Mouse (Mus musculus) heart, embryonic 14.5 days (tissue): ENCODE measurements around the gene Gmeb2. TPM values are rescaled to one million over a fixed set of nuclear protein-coding genes. Genes with fewer than 3 reads are reported as not detected.

Experiments used
- ATAC-seq: fragments of 200-750 bp; cut with Nextera tagmentation; 2 replicates; pipeline ENCODE4 v1.8.0; 2017; ENCODE audit warnings: low read depth, moderate TSS enrichment; ENCODE audit not compliant: insufficient number of reproducible peaks, insufficient read depth, low FRiP score
- H3K27ac ChIP-seq, 2 experiments: fragments of 200-500 bp in 1 of 2; fragments of 300-500 bp in 1 of 2; sonication (generic) in 1 of 2; replicated peaks in 1 of 2; 2 replicates each; pipeline ENCODE4 v1.5.1; 2012 to 2014; ENCODE audit warnings: low read depth in 2 of 2, low read length in 2 of 2, control low read depth in 1 of 2, mild to moderate bottlenecking in 1 of 2, mixed read lengths in 1 of 2; ENCODE audit not compliant: control insufficient read depth in 1 of 2, insufficient read depth in 1 of 2
- H3K27me3 ChIP-seq: fragments of 300-500 bp; sonication (generic); 2 replicates; pipeline ENCODE4 v1.6.1; 2014; ENCODE audit warnings: mild to moderate bottlenecking, low read length, control low read depth; ENCODE audit not compliant: control insufficient read depth, insufficient read depth
- H3K36me3 ChIP-seq: fragments of 300-500 bp; sonication (generic); 2 replicates; pipeline ENCODE4 v1.6.1; 2014; ENCODE audit warnings: mild to moderate bottlenecking, control low read depth, low read length, mixed read lengths; ENCODE audit not compliant: control insufficient read depth, insufficient read depth
- H3K4me1 ChIP-seq, 2 experiments: fragments of 200-500 bp in 1 of 2; fragments of 300-500 bp in 1 of 2; sonication (generic) in 1 of 2; 2 replicates each; pipeline ENCODE4 v1.6.1; 2012 to 2014; ENCODE audit warnings: low read length in 2 of 2, control low read depth in 1 of 2, mixed read lengths in 1 of 2; ENCODE audit not compliant: control insufficient read depth in 2 of 2, insufficient read depth in 2 of 2
- H3K4me2 ChIP-seq: fragments of 300-500 bp; sonication (generic); 2 replicates; pipeline ENCODE4 v1.6.1; 2014; ENCODE audit warnings: mild to moderate bottlenecking, low read length
- H3K4me3 ChIP-seq, 2 experiments: fragments of 200-500 bp in 1 of 2; fragments of 300-500 bp in 1 of 2; sonication (generic) in 1 of 2; 2 replicates each; pipeline ENCODE4 v1.5.1; 2012 to 2014; ENCODE audit warnings: low read length in 2 of 2, mild to moderate bottlenecking in 2 of 2, control low read depth in 1 of 2, low read depth in 1 of 2, moderate library complexity in 1 of 2; ENCODE audit not compliant: control insufficient read depth in 1 of 2, insufficient read depth in 1 of 2
- H3K9ac ChIP-seq: fragments of 300-500 bp; sonication (generic); 2 replicates; pipeline ENCODE4 v1.6.1; 2014; ENCODE audit warnings: mild to moderate bottlenecking, low read length
- H3K9me3 ChIP-seq: fragments of 300-500 bp; sonication (generic); 2 replicates; pipeline ENCODE4 v1.6.1; 2016; ENCODE audit warnings: low read length, control low read depth; ENCODE audit not compliant: control insufficient read depth
- WGBS: fragments of 180-500 bp; shearing (Covaris S2); extraction: QIAGEN DNeasy Blood & Tissue Kit; methylation state at CpG from one replicate; pipeline ENCODE4 v1.1.7; 2014; 5-methylcytosine and 5-hydroxymethylcytosine counted together
- polyA plus RNA-seq: library from polyadenylated mRNA; unstranded; fragments of >200 nt; fragmentation: Nextera tagmentation; extraction: Ambion mirVana; gene quantifications from 2 replicates; pipeline ENCODE4 v1.2.1, GENCODE M21; 2014

Gmeb2 gene
- polyA plus RNA-seq, 1 experiment from 2014 or later, result 9.1 TPM

- H3K4me1 ChIP-seq, result peaks cover 0 to 4% of the 10 kb centered on the region in 2 experiments; a peak in 1 of 4 replicates
- no peak for ATAC-seq
- 29% methylated on average over 11 of the region's 11 CpGs for WGBS
- no peak overlapping the region for H3K27ac ChIP-seq
- no peak overlapping the region for H3K4me3 ChIP-seq
- no peak overlapping the region for H3K9ac ChIP-seq
- H3K4me2 ChIP-seq, result no peak overlapping the region
- peaks cover 4% of the 10 kb centered on the region; the same call in 1 of the 2 replicates for H3K36me3 ChIP-seq
- H3K9me3 ChIP-seq, result no peaks in the 10 kb centered on the region
- H3K27me3 ChIP-seq, result no peaks in the 10 kb centered on the region
These were observed 44.0 kb downstream of the Gmeb2 start for GRCm38 (mm10) chr2:181243706-181244394.

GRCm38 (mm10) chr2:181242314-181242665, 45.5 kb downstream of the Gmeb2 start:
- Histone ChIP-seq H3K9ac (peak overlapping the region; percentile 77; the same call in 1 of the 2 replicates), H3K4me1 (peaks cover 0 to 4% of the 10 kb centered on the region in 2 experiments; a peak in 1 of 4 replicates), H3K9me3 (no peaks in the 10 kb centered on the region), H3K27me3 (no peaks in the 10 kb centered on the region), H3K36me3 (peaks cover 8% of the 10 kb centered on the region; the same call in 1 of the 2 replicates), H3K27ac (no peak overlapping the region), H3K4me2 (peak overlapping the region; percentile 71), H3K4me3 (peak overlapping the region; percentile 55 to 59)
- 70% methylated on average over 3 of the region's 3 CpGs for WGBS
- no peak for ATAC-seq

GRCm38 (mm10) chr2:181241602-181242313, 46.1 kb downstream of the Gmeb2 start, which contains the start of gene Helz2:
TSS of gene Helz2 (minus strand) at chr2:181242027.
- Histone ChIP-seq H3K36me3 (peaks cover 8% of the 10 kb centered on the region; the same call in 1 of the 2 replicates), H3K27me3 (no peaks in the 10 kb centered on the region), H3K4me3 (peak within 1 kb of the TSS; percentile 55 to 59), H3K4me2 (peak within 1 kb of the TSS; percentile 71), H3K9me3 (no peaks in the 10 kb centered on the region), H3K4me1 (peaks cover 0 to 4% of the 10 kb centered on the region in 2 experiments; a peak in 1 of 4 replicates), H3K27ac (no peak within 1 kb of the TSS), H3K9ac (peak within 1 kb of the TSS; percentile 77)
- ATAC-seq, result peak; percentile 51; the same call in 1 of the 2 replicates
- 5% methylated on average over 16 of the region's 16 CpGs for WGBS

GRCm38 (mm10) chr2:181240806-181241440, 46.9 kb downstream of the Gmeb2 start:
- peak overlapping the region; percentile 77; the same call in 1 of the 2 replicates for H3K9ac ChIP-seq
- peaks cover 0 to 4% of the 10 kb centered on the region in 2 experiments; a peak in 1 of 4 replicates for H3K4me1 ChIP-seq
- H3K27me3 ChIP-seq, result no peaks in the 10 kb centered on the region
- H3K4me3 ChIP-seq, result peak overlapping the region in 1 of 2 experiments; percentile 59; a peak in 1 of 4 replicates
- H3K4me2 ChIP-seq, result peak overlapping the region; percentile 71
- H3K27ac ChIP-seq, result no peak overlapping the region
- no peaks in the 10 kb centered on the region for H3K9me3 ChIP-seq
- peaks cover 14% of the 10 kb centered on the region; the same call in 1 of the 2 replicates for H3K36me3 ChIP-seq
- no peak for ATAC-seq
- WGBS, result 87% methylated on average over 13 of the region's 13 CpGs

GRCm38 (mm10) chr2:181239261-181239660, 48.6 kb downstream of the Gmeb2 start:
- WGBS, result 91% methylated on average over 9 of the region's 9 CpGs

GRCm38 (mm10) chr2:181238861-181239260, 49.0 kb downstream of the Gmeb2 start:
- Histone ChIP-seq H3K4me2 (no peak overlapping the region), H3K36me3 (peaks cover 17% of the 10 kb centered on the region; the same call in 1 of the 2 replicates), H3K4me3 (no peak overlapping the region), H3K27me3 (no peaks in the 10 kb centered on the region), H3K4me1 (peaks cover 0 to 4% of the 10 kb centered on the region in 2 experiments; a peak in 1 of 4 replicates), H3K9me3 (no peaks in the 10 kb centered on the region), H3K9ac (no peak overlapping the region), H3K27ac (no peak overlapping the region)
- no peak for ATAC-seq
- WGBS, result 57% methylated on average over 2 of the region's 2 CpGs

More at GRCm38 (mm10) chr2:181239261-181239660, 48.6 kb downstream of the Gmeb2 start:
- Histone ChIP-seq H3K4me2 (no peak overlapping the region), H3K9ac (no peak overlapping the region), H3K27ac (no peak overlapping the region), H3K36me3 (peaks cover 17% of the 10 kb centered on the region; the same call in 1 of the 2 replicates), H3K4me3 (no peak overlapping the region), H3K9me3 (no peaks in the 10 kb centered on the region), H3K27me3 (no peaks in the 10 kb centered on the region), H3K4me1 (peaks cover 0 to 4% of the 10 kb centered on the region in 2 experiments; a peak in 1 of 4 replicates)
- no peak for ATAC-seq

- no peak for ATAC-seq
- Histone ChIP-seq H3K27me3 (no peaks in the 10 kb centered on the region), H3K9me3 (no peaks in the 10 kb centered on the region), H3K27ac (no peak overlapping the region), H3K36me3 (peaks cover 23% of the 10 kb centered on the region; the same call in 1 of the 2 replicates), H3K4me3 (no peak overlapping the region), H3K4me2 (no peak overlapping the region), H3K4me1 (peaks cover 0 to 4% of the 10 kb centered on the region in 2 experiments; a peak in 1 of 4 replicates), H3K9ac (no peak overlapping the region)
- 76% methylated on average over 10 of the region's 10 CpGs for WGBS
These were observed 49.7 kb downstream of the Gmeb2 start for GRCm38 (mm10) chr2:181238091-181238610.
